Mouse (Mus musculus) lung, embryonic 16.5 days (tissue): Measurements from ENCODE around the gene Ackr2. TPM values are rescaled to one million over a fixed set of nuclear protein-coding genes. Genes with fewer than 3 reads are reported as not detected.

ENCODE experiments used
- ATAC-seq: fragments of 200-750 bp; cut with Nextera tagmentation; 2 replicates; pipeline ENCODE4 v1.8.0; 2017; ENCODE audit warnings: low read depth, mild to moderate bottlenecking, moderate library complexity
- H3K27ac ChIP-seq: fragments of 300-500 bp; sonication (generic); 2 replicates; pipeline ENCODE4 v1.5.1; 2014; ENCODE audit warnings: mild to moderate bottlenecking, control low read depth, low read length
- H3K27me3 ChIP-seq: fragments of 300-500 bp; sonication (generic); 2 replicates; pipeline ENCODE4 v1.6.1; 2014; ENCODE audit warnings: low read depth, low read length, mixed read lengths; ENCODE audit not compliant: control insufficient read depth, insufficient read depth
- H3K36me3 ChIP-seq: fragments of 300-500 bp; sonication (generic); 2 replicates; pipeline ENCODE4 v1.6.1; 2014; ENCODE audit warnings: low read length; ENCODE audit not compliant: control insufficient read depth, insufficient read depth
- H3K4me1 ChIP-seq: fragments of 300-500 bp; sonication (generic); replicated peaks from 2 replicates; pipeline ENCODE4 v1.6.1; 2014; ENCODE audit warnings: low read length, mixed read lengths; ENCODE audit not compliant: control insufficient read depth, insufficient read depth
- H3K4me2 ChIP-seq: fragments of 300-500 bp; sonication (generic); 2 replicates; pipeline ENCODE4 v1.6.1; 2014; ENCODE audit warnings: low read depth, low read length, control low read depth
- H3K4me3 ChIP-seq: fragments of 300-500 bp; sonication (generic); 2 replicates; pipeline ENCODE4 v1.5.1; 2014; ENCODE audit warnings: mild to moderate bottlenecking, low read length, control low read depth
- H3K9ac ChIP-seq: fragments of 300-500 bp; sonication (generic); 2 replicates; pipeline ENCODE4 v1.6.1; 2014; ENCODE audit warnings: low read length, control low read depth
- H3K9me3 ChIP-seq: fragments of 300-500 bp; sonication (generic); 2 replicates; pipeline ENCODE4 v1.6.1; 2016; ENCODE audit warnings: low read length; ENCODE audit not compliant: control insufficient read depth
- WGBS: fragments of 180-500 bp; shearing (Covaris S2); extraction: QIAGEN DNeasy Blood & Tissue Kit; methylation state at CpG from one replicate; pipeline ENCODE4 v1.1.7; 2014; 5-methylcytosine and 5-hydroxymethylcytosine counted together
- polyA plus RNA-seq: library from polyadenylated mRNA; unstranded; fragments of >200 nt; fragmentation: Nextera tagmentation; extraction: Ambion mirVana; gene quantifications from 2 replicates; pipeline ENCODE4 v1.2.1, GENCODE M21; 2015

Ackr2 gene
- polyA plus RNA-seq, 1 experiment from 2014 or later, result 2.9 TPM

- Histone ChIP-seq H3K4me2 (no peak overlapping the region), H3K36me3 (no peaks in the 10 kb centered on the region), H3K4me1 (peaks cover 2% of the 10 kb centered on the region; the same call in 1 of the 2 replicates), H3K9me3 (no peaks in the 10 kb centered on the region), H3K27me3 (no peaks in the 10 kb centered on the region), H3K27ac (peak overlapping the region; percentile 61), H3K4me3 (no peak overlapping the region), H3K9ac (no peak overlapping the region)
- ATAC-seq, result peak; percentile 76
- WGBS, result 24% methylated on average over 7 of the region's 7 CpGs
Measured at GRCm38 (mm10) chr9:121882015-121882457, 16.1 kb upstream of the Ackr2 start.

- Histone ChIP-seq H3K27ac (peak overlapping the region; percentile 12; the same call in 1 of the 2 replicates), H3K4me3 (no peak overlapping the region), H3K4me1 (peaks cover 23% of the 10 kb centered on the region), H3K36me3 (no peaks in the 10 kb centered on the region), H3K27me3 (no peaks in the 10 kb centered on the region), H3K4me2 (peak overlapping the region; percentile 51), H3K9me3 (no peaks in the 10 kb centered on the region), H3K9ac (0 out of 2 replicates have a peak overlapping the region, but pooled peaks have one; percentile 32)
- ATAC-seq, result peak; percentile 26; the same call in 1 of the 2 replicates
- WGBS, result 31% methylated on average over 4 of the region's 4 CpGs
Measured at GRCm38 (mm10) chr9:121889927-121890440, 8.2 kb upstream of the Ackr2 start.

- peak overlapping the region; percentile 12; the same call in 1 of the 2 replicates for H3K27ac ChIP-seq
- H3K9ac ChIP-seq, result 0 out of 2 replicates have a peak overlapping the region, but pooled peaks have one; percentile 32
- peak; percentile 83 for ATAC-seq
Measured at GRCm38 (mm10) chr9:121890441-121890941, 7.7 kb upstream of the Ackr2 start.

GRCm38 (mm10) chr9:121891301-121891700, 6.9 kb upstream of the Ackr2 start:
- no peak overlapping the region for H3K27ac ChIP-seq
- peaks cover 28% of the 10 kb centered on the region for H3K4me1 ChIP-seq
- no peaks in the 10 kb centered on the region for H3K9me3 ChIP-seq
- 86% methylated on average over 9 of the region's 9 CpGs for WGBS
- no peak overlapping the region for H3K4me2 ChIP-seq
- no peaks in the 10 kb centered on the region for H3K36me3 ChIP-seq
- H3K9ac ChIP-seq, result no peak overlapping the region
- H3K4me3 ChIP-seq, result no peak overlapping the region
- no peak for ATAC-seq
- no peaks in the 10 kb centered on the region for H3K27me3 ChIP-seq

More at GRCm38 (mm10) chr9:121890441-121890941, 7.7 kb upstream of the Ackr2 start:
- H3K4me3 ChIP-seq, result peak overlapping the region; percentile 24
- no peaks in the 10 kb centered on the region for H3K36me3 ChIP-seq
- no peaks in the 10 kb centered on the region for H3K9me3 ChIP-seq
- 3% methylated on average over 18 of the region's 18 CpGs for WGBS
- peak overlapping the region; percentile 51 for H3K4me2 ChIP-seq
- H3K27me3 ChIP-seq, result no peaks in the 10 kb centered on the region
- peaks cover 28% of the 10 kb centered on the region for H3K4me1 ChIP-seq

GRCm38 (mm10) chr9:121892057-121892687, 6.0 kb upstream of the Ackr2 start:
- H3K4me3 ChIP-seq, result no peak overlapping the region

GRCm38 (mm10) chr9:121894447-121894846, 3.7 kb upstream of the Ackr2 start:
- 75% methylated on average over 7 of the region's 7 CpGs for WGBS
- no peaks in the 10 kb centered on the region for H3K9me3 ChIP-seq
- no peaks in the 10 kb centered on the region for H3K36me3 ChIP-seq
- peaks cover 28% of the 10 kb centered on the region for H3K4me1 ChIP-seq
- H3K27me3 ChIP-seq, result no peaks in the 10 kb centered on the region
- H3K9ac ChIP-seq, result no peak overlapping the region
- no peak overlapping the region for H3K4me3 ChIP-seq
- ATAC-seq, result peak; percentile 16; the same call in 1 of the 2 replicates
- no peak overlapping the region for H3K27ac ChIP-seq
- H3K4me2 ChIP-seq, result no peak overlapping the region

More at GRCm38 (mm10) chr9:121892057-121892687, 6.0 kb upstream of the Ackr2 start:
- Histone ChIP-seq H3K9ac (no peak overlapping the region), H3K36me3 (no peaks in the 10 kb centered on the region), H3K9me3 (no peaks in the 10 kb centered on the region), H3K27me3 (no peaks in the 10 kb centered on the region), H3K27ac (no peak overlapping the region), H3K4me1 (peaks cover 28% of the 10 kb centered on the region), H3K4me2 (no peak overlapping the region)
- no peak for ATAC-seq
- WGBS, result 77% methylated on average over 12 of the region's 12 CpGs

- no peaks in the 10 kb centered on the region for H3K27me3 ChIP-seq
- no peak overlapping the region for H3K9ac ChIP-seq
- WGBS, result 40% methylated on average over 7 of the region's 7 CpGs
- H3K27ac ChIP-seq, result peak overlapping the region; percentile 49
- 0 out of 2 replicates have a peak overlapping the region, but pooled peaks have one; percentile 3 for H3K4me2 ChIP-seq
- H3K9me3 ChIP-seq, result no peaks in the 10 kb centered on the region
- no peak overlapping the region for H3K4me3 ChIP-seq
- H3K36me3 ChIP-seq, result no peaks in the 10 kb centered on the region
- peaks cover 22% of the 10 kb centered on the region for H3K4me1 ChIP-seq
- peak; percentile 81 for ATAC-seq
Measured at GRCm38 (mm10) chr9:121895392-121895993, 2.7 kb upstream of the Ackr2 start.

GRCm38 (mm10) chr9:121896820-121897219, 1.3 kb upstream of the Ackr2 start:
- ATAC-seq, result peak; percentile 23; the same call in 1 of the 2 replicates
- H3K4me1 ChIP-seq, result peaks cover 13% of the 10 kb centered on the region
- no peak overlapping the region for H3K4me2 ChIP-seq
- H3K9ac ChIP-seq, result no peak overlapping the region
- H3K9me3 ChIP-seq, result no peaks in the 10 kb centered on the region
- H3K27me3 ChIP-seq, result no peaks in the 10 kb centered on the region
- no peaks in the 10 kb centered on the region for H3K36me3 ChIP-seq
- peak overlapping the region; percentile 45; the same call in 1 of the 2 replicates for H3K27ac ChIP-seq
- WGBS, result 37% methylated on average over 4 of the region's 4 CpGs
- H3K4me3 ChIP-seq, result no peak overlapping the region

- no peak overlapping the region for H3K9ac ChIP-seq
- no peak for ATAC-seq
- H3K4me2 ChIP-seq, result no peak overlapping the region
- H3K27ac ChIP-seq, result no peak overlapping the region
- H3K36me3 ChIP-seq, result no peaks in the 10 kb centered on the region
- H3K9me3 ChIP-seq, result no peaks in the 10 kb centered on the region
- WGBS, result 40% methylated on average over 6 of the region's 6 CpGs
- H3K4me3 ChIP-seq, result no peak overlapping the region
- H3K4me1 ChIP-seq, result peaks cover 12% of the 10 kb centered on the region
- no peaks in the 10 kb centered on the region for H3K27me3 ChIP-seq
Measured at GRCm38 (mm10) chr9:121899306-121899705, 1.2 kb downstream of the Ackr2 start.
